In genomic region chr12:55229626-55230519, GRCm38 (mm10) we compare ENCODE assay signal across 8 mouse cellular contexts. TPM values are rescaled to one million over a fixed set of nuclear protein-coding genes. Genes with fewer than 3 reads are reported as not detected.
DNase-seq lines count a peak whose midpoint lies in the region; ATAC-seq lines count a peak whose summit lies in the region.
"Not testable (repeated sequence)": the region's sequence is repeated elsewhere in the genome, so short reads cannot be mapped to it uniquely, and the experiment has no call there.

Srp54c (plus strand) TSS chr12:55230168.

- H3K9me3 ChIP-seq in embryonic facial prominence, embryonic 13.5 days; kidney, embryonic 16.5 days (ENCODE audit: low read length); limb, embryonic 13.5 days; stomach, embryonic 14.5 days (ENCODE audit: control insufficient read depth, low read depth, low read length): not testable (repeated sequence)

- ATAC-seq in activated CD4-positive, CD25-positive, alpha-beta regulatory T cell, adult 4 months: peak; percentile 92
- ATAC-seq in embryonic facial prominence, embryonic 13.5 days (ENCODE audit: insufficient number of reproducible peaks, insufficient read depth, low FRiP score, low TSS enrichment, low read depth): peak; percentile 97
- peak; percentile 98 for ATAC-seq in kidney, embryonic 16.5 days (ENCODE audit: low FRiP score, low TSS enrichment)
- peak; percentile 98 for ATAC-seq in limb, embryonic 13.5 days (ENCODE audit: low FRiP score, low read depth)
- ATAC-seq in megakaryocyte-erythroid progenitor cell, adult 5-6 weeks (replicated peaks; ENCODE audit: low FRiP score, low TSS enrichment, poor library complexity, severe bottlenecking): peak; percentile 97
- peak; percentile 98 for ATAC-seq in stomach, embryonic 14.5 days (ENCODE audit: insufficient number of reproducible peaks, insufficient read depth, low FRiP score, low read depth)

- no CpG with 5 or more reads among the region's 57 CpGs for WGBS in embryonic facial prominence, embryonic 13.5 days
- no CpG with 5 or more reads among the region's 57 CpGs for WGBS in kidney, embryonic 16.5 days
- no CpG with 5 or more reads among the region's 57 CpGs for WGBS in limb, embryonic 13.5 days
- WGBS in stomach, embryonic 14.5 days: no CpG with 5 or more reads among the region's 57 CpGs

- not testable (repeated sequence) for H3K36me3 ChIP-seq in embryonic facial prominence, embryonic 13.5 days; kidney, embryonic 16.5 days (ENCODE audit: insufficient read depth, low read length); limb, embryonic 13.5 days; stomach, embryonic 14.5 days (ENCODE audit: control insufficient read depth, insufficient read depth, low read length)

- not testable (repeated sequence) for DNase-seq in gastrocnemius, postnatal 10 days; heart, postnatal 25 days (ENCODE audit: low spot score)

- not testable (repeated sequence) for H3K27me3 ChIP-seq in embryonic facial prominence, embryonic 13.5 days; kidney, embryonic 16.5 days (ENCODE audit: insufficient read depth, low read length); limb, embryonic 13.5 days; stomach, embryonic 14.5 days (ENCODE audit: control insufficient read depth, insufficient read depth, low read length)

- H3K9ac ChIP-seq in embryonic facial prominence, embryonic 13.5 days; kidney, embryonic 16.5 days (replicated peaks; ENCODE audit: low read length); limb, embryonic 13.5 days; stomach, embryonic 14.5 days (replicated peaks; ENCODE audit: low read depth, low read length): not testable (repeated sequence)

- intact Hi-C loops in heart, postnatal 25 days (cut with DNase I): not testable (repeated sequence)

- peak within 1 kb of the TSS; percentile 42 for H3K4me3 ChIP-seq in embryonic facial prominence, embryonic 13.5 days
- peak within 1 kb of the TSS; percentile 41 for H3K4me3 ChIP-seq in kidney, embryonic 16.5 days (ENCODE audit: low read length)
- peak within 1 kb of the TSS; percentile 43 for H3K4me3 ChIP-seq in limb, embryonic 13.5 days
- peak within 1 kb of the TSS; percentile 22; the same call in 1 of the 2 replicates for H3K4me3 ChIP-seq in stomach, embryonic 14.5 days (ENCODE audit: low read depth, low read length)

- not testable (repeated sequence) for H3K4me2 ChIP-seq in embryonic facial prominence, embryonic 13.5 days; kidney, embryonic 16.5 days (replicated peaks; ENCODE audit: low read depth, low read length); limb, embryonic 13.5 days (replicated peaks); stomach, embryonic 14.5 days (replicated peaks; ENCODE audit: low read depth, low read length)

- not testable (repeated sequence) for H3K4me1 ChIP-seq in embryonic facial prominence, embryonic 13.5 days; kidney, embryonic 16.5 days (ENCODE audit: insufficient read depth, low read length); limb, embryonic 13.5 days; stomach, embryonic 14.5 days (ENCODE audit: control insufficient read depth, insufficient read depth, low read length)

- not testable (repeated sequence) for H3K27ac ChIP-seq in embryonic facial prominence, embryonic 13.5 days; kidney, embryonic 16.5 days (ENCODE audit: low read length); limb, embryonic 13.5 days; stomach, embryonic 14.5 days (ENCODE audit: low read length)

RNA-seq across cellular contexts. Expression of gene Srp54c, which starts in this region (rescaled TPM):
- polyA plus RNA-seq in activated CD4-positive, CD25-positive, alpha-beta regulatory T cell, adult 4 months (2017; shearing (Covaris generic)): 10 to 100 TPM; 55.6 to 55.7 TPM
- polyA plus RNA-seq in embryonic facial prominence, embryonic 13.5 days (2015; fragmentation: Nextera tagmentation; extraction: Ambion mirVana): 73.2 and 80.9 TPM in 2 replicates
- total RNA-seq in gastrocnemius, postnatal 10 days (2021): 10 to 100 TPM; 25.2 to 29.2 TPM
- total RNA-seq in heart, postnatal 25 days (2021): 10 to 100 TPM; 25.3 to 25.7 TPM
- polyA plus RNA-seq in kidney, embryonic 16.5 days (2015; fragmentation: Nextera tagmentation; extraction: Ambion mirVana): 65.7 and 71.1 TPM in 2 replicates
- 80.3 and 85.2 TPM in 2 replicates for polyA plus RNA-seq in limb, embryonic 13.5 days (2015; fragmentation: Nextera tagmentation; extraction: Ambion mirVana)
- total RNA-seq in megakaryocyte-erythroid progenitor cell, adult 5-6 weeks (2014; fragmentation: Nextera tagmentation): 19.0 and 33.7 TPM in 2 replicates
- total RNA-seq in megakaryocyte-erythroid progenitor cell, adult 5-6 weeks (2017): 109 and 117 TPM in 2 replicates
- polyA plus RNA-seq in stomach, embryonic 14.5 days (2014; fragmentation: Nextera tagmentation; extraction: Ambion mirVana): 68.1 and 82.2 TPM in 2 replicates
